Mouse (Mus musculus) heart, postnatal 14 days (tissue): ENCODE measurements at regions not wholly inside any gene's neighbourhood (a gene's known extent, or its start where the extent isn't known, plus 50 kb on each side); places are given as distances from the start of the nearest gene placed in this dataset.

Experiments used
- DNase-seq, 2 experiments: peaks; one replicate each; pipeline ENCODE4 v3.0.0; 2021 to 2022
- intact Hi-C: fragments of 180-260 bp; cut with DNase I; formaldehyde crosslinking; loops from one replicate; pipeline ENCODE4 v1.15.1; 2025

- intact Hi-C loops = no loop called here
- DNase-seq = no peak
Observed at GRCm38 (mm10) chr9:43387397-43387796, 76.7 kb downstream of the Trim29 start.

- intact Hi-C loops = no loop called here
- no peak for DNase-seq
Observed at GRCm38 (mm10) chr9:43389491-43390083, 78.9 kb downstream of the Trim29 start.

DNA sequence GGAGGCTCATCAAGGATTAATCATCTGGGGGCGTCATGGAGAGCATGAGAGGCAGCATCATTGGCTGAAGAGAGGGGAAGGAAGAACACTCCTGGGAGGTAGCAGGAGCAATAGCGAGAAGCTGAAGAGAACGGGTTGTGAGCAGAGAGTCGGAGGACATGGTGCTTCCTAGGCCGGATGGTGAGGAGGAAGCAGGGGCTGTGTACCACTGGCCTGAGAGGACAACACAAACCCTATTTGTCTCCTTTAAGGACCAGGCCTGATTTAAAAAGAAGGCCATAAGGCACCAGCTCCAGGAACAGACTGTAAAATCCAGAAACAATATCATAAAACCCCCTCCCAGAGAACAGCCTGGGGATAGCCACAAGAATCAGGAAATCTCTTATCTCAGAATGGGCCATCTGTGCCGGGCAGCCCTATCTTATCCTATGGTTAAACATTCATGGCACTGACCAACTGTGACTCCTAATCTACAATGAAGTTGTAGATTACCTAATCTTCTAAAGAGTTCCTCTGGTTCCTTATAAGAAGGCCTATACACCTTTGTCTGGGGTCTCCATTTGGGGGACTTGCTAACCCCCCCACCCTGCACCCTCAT lies 81.9 kb downstream of the Trim29 start:
- intact Hi-C loops = no loop called here

DNA sequence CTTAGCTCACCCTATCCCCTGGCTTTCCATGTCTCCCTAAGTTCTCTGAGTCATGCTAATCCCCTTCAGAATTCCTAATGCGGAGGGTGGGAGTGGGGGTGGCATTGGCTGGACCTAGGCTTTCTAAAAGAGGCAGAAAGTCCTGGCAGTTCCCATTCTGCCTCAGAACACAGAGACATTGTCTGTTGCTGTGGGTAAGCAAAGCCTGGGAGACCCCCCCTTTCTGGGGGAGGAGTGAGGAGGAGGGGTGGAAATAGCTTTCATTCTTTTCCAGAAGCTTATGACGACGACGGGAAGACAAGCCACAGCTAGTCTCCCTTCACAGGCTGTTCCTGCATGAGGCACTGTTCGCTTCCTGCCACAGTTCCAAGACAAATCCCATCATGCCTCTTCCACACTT lies 83.6 kb downstream of the Trim29 start:
- intact Hi-C loops = no loop called here
- DNase-seq = no peak

More for the DNA sequence above, 81.9 kb downstream of the Trim29 start:
- DNase-seq = no peak

DNA sequence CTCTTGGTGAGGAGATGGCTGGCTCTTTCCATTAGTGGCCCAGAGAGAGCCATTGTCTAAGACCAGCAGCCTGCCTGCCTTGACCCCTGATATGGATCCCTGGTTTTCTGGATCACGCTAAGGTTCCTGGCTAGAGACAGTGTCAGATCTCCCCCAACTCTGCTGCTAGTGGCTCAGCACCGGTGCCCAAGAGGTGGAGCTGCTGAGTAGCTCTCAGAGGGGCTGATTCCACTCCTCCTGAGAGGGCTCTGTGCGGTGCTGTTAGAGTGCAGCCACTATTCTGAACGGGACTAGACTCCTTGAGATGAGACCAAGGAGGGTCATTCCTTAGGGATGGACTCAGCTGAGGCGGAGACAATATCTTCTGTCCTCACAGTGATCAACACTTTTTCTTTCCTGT lies 84.6 kb downstream of the Trim29 start:
- no peak for DNase-seq
- intact Hi-C loops = no loop called here

DNA sequence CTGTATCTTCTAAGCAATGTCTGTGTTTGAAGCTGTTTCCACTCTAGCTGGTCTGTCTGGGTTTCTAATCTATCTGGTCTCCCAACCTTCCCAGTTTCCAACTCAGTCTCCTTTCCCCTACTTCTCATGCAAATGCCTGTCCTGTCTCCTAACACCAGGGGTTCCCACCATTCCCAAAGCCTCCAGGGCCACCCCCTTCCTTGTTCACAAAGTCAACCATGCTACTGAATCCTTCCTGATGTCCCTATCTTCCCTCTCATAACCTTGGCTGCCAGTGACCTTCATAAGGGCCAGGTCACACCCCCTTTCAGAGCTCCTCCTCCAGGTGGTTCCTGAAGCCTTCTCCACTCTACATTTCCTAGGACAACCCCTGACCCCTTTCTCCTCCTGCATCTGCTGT lies 85.9 kb downstream of the Trim29 start:
- intact Hi-C loops = no loop called here
- no peak for DNase-seq

- intact Hi-C loops = no loop called here
- DNase-seq = no peak
Observed at GRCm38 (mm10) chr9:43408493-43408892, 97.8 kb downstream of the Trim29 start.

GRCm38 (mm10) chr9:43412473-43412872 lies 101.8 kb downstream of the Trim29 start:
- intact Hi-C loops = no loop called here
- no peak for DNase-seq

- intact Hi-C loops = no loop called here
- DNase-seq = no peak
Observed at GRCm38 (mm10) chr9:43419993-43420715, 109.5 kb downstream of the Trim29 start.

GRCm38 (mm10) chr9:43427007-43427406 lies 116.4 kb downstream of the Trim29 start:
- intact Hi-C loops = no loop called here
- no peak for DNase-seq

- intact Hi-C loops = no loop called here
- DNase-seq = no peak
Observed at GRCm38 (mm10) chr9:43433953-43434352, 123.3 kb downstream of the Trim29 start.

GRCm38 (mm10) chr9:43438476-43438875 lies 127.8 kb downstream of the Trim29 start:
- DNase-seq = peak in 1 of 2 experiments; percentile 7

DNA sequence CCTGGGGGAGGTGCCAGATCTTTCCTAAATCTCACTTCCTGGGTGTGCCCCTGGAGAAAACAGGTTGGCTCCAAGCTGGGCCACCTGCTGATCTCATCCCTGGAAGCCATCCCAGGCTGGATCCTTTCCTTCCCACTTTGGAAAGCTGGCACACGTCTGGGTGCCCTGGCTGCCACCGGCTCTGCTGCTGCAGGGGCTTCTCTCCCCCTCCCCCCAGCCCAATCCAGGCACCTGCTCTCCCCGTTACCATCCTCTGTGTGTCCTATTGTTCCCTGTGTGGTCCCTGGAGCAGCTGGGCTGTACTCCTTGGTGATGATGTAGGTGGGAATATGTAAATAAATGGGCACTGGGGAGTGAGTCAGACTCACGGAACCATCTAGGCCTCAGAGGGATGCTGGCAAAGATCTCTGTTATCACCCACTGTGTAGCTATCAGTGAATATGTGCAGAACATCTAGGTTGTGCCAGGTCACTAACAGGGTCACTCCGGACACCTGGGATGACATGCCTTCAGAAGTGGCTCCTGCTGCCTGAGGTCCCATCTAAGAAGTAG lies 130.4 kb downstream of the Trim29 start:
- DNase-seq = no peak
- intact Hi-C loops = no loop called here

More at GRCm38 (mm10) chr9:43438476-43438875, 127.8 kb downstream of the Trim29 start:
- intact Hi-C loops = no loop called here

GRCm38 (mm10) chr9:43445491-43445890 lies 134.8 kb downstream of the Trim29 start:
- intact Hi-C loops = no loop called here
- no peak for DNase-seq

DNA sequence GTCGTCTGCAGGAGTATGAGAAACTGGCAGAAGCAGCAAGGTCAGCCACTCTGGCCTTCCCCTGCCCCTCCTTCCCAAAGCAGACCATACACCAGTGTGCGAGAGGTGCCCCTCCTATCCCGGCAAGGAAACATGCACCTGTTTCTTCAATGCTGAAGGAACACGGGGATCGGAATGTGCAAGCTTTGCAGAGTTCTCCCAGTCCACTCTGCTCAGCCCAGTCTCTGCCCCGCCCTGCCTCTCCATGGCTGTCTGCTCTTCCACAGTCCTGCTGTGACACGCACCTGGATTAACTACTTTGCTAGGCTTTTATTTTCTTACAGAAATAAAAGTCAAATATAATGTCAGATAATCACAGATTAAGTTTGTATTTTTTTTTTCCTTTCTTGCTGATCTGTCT lies 136.7 kb downstream of the Trim29 start:
- intact Hi-C loops = no loop called here
- DNase-seq = no peak

DNA sequence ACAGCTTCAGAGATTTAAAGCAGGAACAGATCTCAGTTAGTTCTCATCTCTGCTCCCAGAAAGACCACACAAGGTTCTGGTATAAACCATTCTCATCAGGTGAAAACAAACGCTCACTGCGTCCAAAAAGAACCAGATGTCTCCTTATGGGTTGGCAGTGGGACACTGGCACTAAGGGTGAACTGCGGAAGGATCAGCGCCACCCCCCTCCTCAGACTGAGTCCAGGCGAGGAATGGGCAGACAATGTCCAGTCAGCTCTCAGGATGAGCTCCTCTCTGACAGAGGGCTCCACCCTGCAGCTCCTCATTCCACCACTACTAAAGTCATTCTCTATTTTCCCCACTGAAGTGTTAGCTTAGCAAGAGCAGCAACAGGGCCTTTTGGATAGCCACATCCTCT lies 138.3 kb downstream of the Trim29 start:
- DNase-seq = no peak
- intact Hi-C loops = no loop called here

DNA sequence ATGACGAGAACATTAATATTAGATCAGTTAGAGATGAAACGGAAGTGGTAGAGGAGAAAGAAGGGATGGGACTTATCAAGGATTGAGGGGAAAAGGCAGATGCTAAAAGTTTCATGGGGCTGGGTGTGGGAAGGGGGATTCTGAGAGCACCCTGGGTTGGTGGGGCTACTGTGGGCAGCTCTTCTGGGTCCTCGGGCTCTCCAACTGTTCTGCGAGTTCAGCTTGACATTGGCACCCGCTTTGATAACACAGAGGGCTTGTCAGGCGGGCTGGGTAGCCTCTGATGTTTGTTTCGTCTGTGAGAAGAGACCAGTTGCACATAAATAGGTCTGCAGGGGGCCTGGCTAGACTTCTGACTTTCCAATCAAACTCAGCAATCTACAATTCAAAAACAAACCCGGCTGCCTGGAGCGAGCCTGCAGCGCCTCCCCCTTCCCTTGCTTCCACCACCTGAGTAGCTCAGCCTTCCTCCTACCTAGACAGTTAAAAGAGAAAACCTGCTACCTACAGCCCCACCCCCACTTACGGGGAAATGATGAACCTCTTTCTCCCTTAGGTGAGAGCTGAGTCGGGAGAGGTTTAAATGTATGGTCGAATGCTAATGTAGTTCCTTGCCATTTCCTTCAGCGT lies 143.4 kb downstream of the Trim29 start:
- no peak for DNase-seq
- intact Hi-C loops = no loop called here

- DNase-seq = no peak
- intact Hi-C loops = no loop called here
Observed at GRCm38 (mm10) chr9:43457736-43458135, 147.1 kb downstream of the Trim29 start.

GRCm38 (mm10) chr9:43461131-43461530 lies 150.5 kb downstream of the Trim29 start:
- intact Hi-C loops = no loop called here
- DNase-seq = no peak

- intact Hi-C loops = no loop called here
Observed at GRCm38 (mm10) chr9:43463445-43464090, 152.9 kb downstream of the Trim29 start.

DNA sequence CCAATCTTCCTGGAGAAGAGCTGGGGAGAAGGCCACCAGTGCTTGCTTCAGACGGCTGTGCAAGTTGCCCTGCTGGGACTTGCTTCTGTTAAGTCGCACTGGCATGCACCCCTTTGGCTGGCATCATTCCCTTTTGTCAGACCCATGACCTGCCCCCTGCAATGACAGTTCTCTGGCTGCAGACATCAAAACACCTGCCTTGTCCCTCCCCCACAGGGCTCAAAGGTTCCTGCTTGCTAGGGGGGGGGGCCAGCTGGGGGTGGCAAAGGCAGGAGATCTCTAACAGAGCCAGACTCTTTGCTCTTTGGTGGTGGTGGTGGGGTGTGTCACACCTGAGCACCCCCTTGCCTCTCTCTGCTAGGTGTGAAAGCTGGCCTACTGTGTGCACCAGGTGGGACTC lies 154.5 kb downstream of the Trim29 start:
- intact Hi-C loops = no loop called here
- no peak for DNase-seq

More at GRCm38 (mm10) chr9:43463445-43464090, 152.9 kb downstream of the Trim29 start:
- no peak for DNase-seq
